Mouse (Mus musculus) heart, postnatal 4 days (tissue): Measurements from ENCODE around the gene Ndufa4l2. TPM values are rescaled to one million over a fixed set of nuclear protein-coding genes. Genes with fewer than 3 reads are reported as not detected.

Experiments used
- DNase-seq: peaks from one replicate; pipeline ENCODE4 v3.0.0; 2021
- total RNA-seq, 2 experiments: library from RNA; stranded (reverse); gene quantifications; 2 replicates each; pipeline ENCODE4 v1.2.3; 2021

The Ndufa4l2 gene
- total RNA-seq, 2 experiments from 2014 or later, result 34.2 to 34.9 TPM

- peak; percentile 72 for DNase-seq
Measured at GRCm38 (mm10) chr10:127526681-127527080, 11.9 kb downstream of the Ndufa4l2 start.

GRCm38 (mm10) chr10:127527481-127527880, 12.7 kb downstream of the Ndufa4l2 start:
- DNase-seq, result no peak

DNA sequence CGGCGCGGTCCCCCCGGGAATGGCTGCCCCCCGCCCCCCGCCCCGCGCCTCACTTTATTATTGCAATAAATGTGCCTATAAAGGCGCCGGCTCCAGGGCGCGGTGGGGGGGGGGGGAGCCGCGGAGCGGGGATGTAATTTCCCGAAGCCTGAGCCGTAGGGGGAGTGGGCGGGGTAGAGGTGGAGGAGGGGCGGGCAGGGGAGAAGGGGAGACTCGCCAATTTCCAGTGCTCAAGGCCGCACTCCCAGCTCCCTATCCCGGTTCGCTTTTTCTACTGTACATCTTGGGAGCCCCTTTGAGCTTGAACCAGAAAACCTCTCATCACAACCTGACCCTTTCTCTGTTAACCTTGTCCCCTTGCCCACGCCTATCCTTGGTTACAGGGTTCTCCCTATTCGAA, 16.2 kb downstream of the Ndufa4l2 start:
- no peak for DNase-seq

- no peak for DNase-seq
Measured at GRCm38 (mm10) chr10:127531548-127531947, 16.8 kb downstream of the Ndufa4l2 start.

DNA sequence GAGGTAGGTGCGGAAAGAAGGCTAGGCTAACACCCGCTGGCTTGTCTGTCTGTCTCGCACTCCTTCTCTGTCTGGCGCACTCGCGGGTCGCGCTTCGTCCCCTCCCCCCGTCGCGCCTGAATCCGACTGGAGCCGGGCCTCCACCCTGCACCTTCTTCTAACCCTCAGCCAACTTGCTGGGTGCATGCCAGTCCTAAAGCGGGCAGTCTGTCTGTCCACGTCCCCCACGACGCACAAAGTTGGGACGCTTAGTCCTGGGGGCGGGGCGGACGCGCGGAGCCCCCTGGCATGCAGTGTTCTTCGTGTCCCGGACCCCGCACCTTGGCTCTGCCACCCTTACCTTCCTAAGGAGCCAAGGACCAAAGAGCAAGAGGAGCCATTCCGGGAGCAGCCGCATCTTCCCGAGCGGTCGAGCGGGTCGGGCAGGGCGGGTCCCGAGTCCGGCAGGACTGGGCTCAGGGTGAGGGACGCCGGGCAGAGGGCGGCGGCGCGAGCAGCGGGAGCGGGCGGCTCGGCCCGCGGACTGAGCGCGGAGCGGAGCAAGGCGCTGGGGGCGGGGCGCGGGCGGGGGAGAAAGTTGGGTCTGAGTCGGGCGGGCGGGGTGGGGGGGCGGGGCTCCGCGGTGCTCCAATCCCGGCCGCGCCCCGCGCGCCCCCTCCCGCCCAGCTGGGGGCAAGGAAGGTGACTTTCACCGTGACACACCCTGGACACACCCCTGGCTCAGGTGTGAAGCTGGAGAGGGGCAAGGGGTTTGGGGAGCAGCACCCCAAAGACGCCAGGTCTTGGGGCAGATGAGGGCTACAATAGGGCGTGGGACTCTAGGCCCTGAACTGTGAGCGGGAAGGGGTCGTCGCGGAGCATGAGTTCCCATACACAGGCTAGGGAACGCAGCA, 19.5 kb downstream of the Ndufa4l2 start, which contains the start of gene Nxph4:
TSS of gene Nxph4 (minus strand) at position 524 of the 893 bp plus-strand sequence.
- DNase-seq, result peak; percentile 32

DNA sequence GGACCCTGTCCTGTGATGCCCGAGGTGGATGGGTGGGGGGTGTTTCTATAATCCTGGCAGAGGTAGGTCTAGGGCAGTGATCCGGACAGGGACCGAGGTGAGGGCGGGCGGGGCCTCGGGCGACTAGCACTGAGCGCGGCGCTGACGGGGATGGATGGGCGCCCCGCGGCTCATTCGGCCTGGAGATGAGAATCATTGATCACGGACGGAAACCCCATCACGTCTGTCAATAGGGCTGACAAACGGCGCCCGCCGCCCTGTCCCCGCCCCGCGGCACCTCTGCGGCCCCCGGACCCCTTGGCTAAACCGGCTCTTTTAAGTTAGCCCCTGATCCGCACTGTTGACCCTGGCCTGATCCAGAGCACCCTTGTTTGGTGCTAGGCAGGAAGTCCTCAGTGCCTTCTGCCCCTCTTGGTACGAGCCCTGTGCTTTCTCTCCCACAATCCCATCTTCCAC, 20.2 kb downstream of the Ndufa4l2 start:
- DNase-seq, result no peak

GRCm38 (mm10) chr10:127536586-127537314, 22.0 kb downstream of the Ndufa4l2 start:
- DNase-seq, result peak; percentile 54

- peak; percentile 89 for DNase-seq
Measured at GRCm38 (mm10) chr10:127537854-127538583, 23.3 kb downstream of the Ndufa4l2 start.

GRCm38 (mm10) chr10:127541510-127541909, 26.7 kb downstream of the Ndufa4l2 start:
- DNase-seq, result no peak

GRCm38 (mm10) chr10:127542084-127542483, 27.3 kb downstream of the Ndufa4l2 start:
- peak; percentile 42 for DNase-seq

GRCm38 (mm10) chr10:127542720-127543119, 28.0 kb downstream of the Ndufa4l2 start:
- no peak for DNase-seq

- DNase-seq, result no peak
Measured at GRCm38 (mm10) chr10:127543916-127544315, 29.1 kb downstream of the Ndufa4l2 start.

DNA sequence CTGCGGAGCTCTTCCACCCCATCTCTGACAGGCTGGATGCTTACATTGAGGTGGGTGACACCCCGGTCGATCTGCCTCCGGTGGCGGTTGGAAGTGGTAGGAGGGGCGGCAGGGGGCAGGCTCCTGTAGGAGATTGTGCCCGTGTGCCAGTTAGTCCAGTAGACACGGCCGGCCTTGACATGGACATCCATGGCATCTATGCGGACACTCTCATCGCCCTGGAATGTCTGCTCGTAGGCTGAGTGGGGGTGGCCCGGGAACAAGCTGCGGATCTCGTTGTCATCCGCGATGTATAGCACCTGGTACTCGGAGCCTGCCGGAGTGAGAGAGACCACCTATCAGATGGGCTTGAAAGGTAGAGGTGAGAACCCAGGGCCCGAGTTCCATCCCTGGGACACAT, 29.6 kb downstream of the Ndufa4l2 start:
- no peak for DNase-seq

- no peak for DNase-seq
Measured at GRCm38 (mm10) chr10:127546505-127546904, 31.7 kb downstream of the Ndufa4l2 start.

DNA sequence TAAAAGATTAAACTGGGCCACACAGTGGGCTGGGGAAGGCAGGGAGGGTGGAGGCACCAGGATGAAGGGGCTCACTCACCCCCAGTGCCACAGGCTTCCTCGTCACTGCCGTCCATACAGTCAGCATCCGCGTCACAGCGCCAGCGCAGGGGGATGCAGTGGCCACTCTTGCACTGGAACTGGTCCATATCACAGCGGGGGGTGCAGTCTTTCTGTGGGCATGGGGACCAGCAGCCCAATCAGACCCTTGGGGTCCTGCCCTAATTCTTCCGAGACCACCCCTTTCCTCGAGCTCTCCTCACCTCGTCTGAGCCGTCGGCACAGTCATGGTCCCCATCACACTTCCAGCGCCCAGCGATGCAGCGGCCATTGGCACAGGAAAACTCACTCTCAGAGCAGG, 33.5 kb downstream of the Ndufa4l2 start:
- no peak for DNase-seq

DNA sequence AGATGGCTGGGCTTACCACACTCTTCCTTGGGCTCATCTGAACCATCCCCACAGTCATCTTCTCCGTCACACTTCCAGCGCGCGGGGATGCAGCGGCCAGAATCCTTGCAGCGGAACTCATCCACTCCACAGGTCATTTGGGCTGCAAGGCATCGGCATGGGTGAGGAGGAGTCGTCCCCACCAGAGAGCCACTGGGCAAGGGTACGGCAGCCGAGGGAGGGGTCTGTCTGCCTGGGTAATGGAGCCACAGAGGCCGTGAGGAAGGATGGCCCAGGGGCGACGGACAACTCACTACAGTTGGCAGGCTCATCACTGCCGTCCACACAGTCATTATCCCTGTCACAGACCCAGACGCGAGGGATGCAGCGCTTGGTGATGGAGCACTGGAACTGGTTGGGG, 35.1 kb downstream of the Ndufa4l2 start:
- DNase-seq, result no peak

GRCm38 (mm10) chr10:127555703-127556102, 40.9 kb downstream of the Ndufa4l2 start:
- DNase-seq, result peak; percentile 45

DNA sequence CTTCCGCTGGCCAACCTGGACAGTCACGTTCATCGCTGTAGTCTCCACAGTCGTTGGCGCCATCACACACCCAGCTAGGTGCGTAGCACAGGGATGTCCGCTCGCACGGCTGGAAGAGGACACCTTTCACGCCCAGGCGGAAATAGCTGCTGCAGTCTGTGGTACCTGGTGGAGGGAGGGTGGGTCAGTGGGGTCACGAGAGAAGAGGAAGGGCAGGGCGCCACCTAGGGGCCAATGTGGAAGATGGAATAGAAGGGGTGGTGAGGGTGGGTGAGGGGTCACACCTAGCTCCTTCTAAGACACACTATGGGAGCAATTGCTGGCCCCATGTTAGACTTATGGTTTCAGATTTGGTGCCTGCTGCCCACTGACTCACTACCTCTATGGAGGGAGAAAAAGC, 42.6 kb downstream of the Ndufa4l2 start:
- DNase-seq, result no peak

DNA sequence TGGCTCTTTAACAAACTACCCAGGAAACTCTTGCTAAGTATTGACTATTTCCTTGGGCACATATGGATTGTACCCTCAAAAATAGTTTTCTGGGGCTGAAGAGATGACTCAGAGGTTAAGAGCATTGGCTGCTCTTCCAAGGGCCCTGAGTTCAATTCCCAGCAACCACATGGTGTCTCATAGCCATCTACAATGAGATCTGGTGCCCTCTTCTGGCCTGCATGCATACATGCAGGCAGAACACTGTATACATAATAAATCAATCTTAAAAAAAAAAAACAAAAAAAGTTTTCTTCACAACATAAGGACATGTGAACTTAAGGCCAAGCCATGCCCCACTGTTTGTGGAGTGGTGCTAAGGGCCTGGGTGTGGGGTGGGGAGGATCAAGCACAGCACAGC, 46.4 kb downstream of the Ndufa4l2 start:
- DNase-seq, result no peak

DNA sequence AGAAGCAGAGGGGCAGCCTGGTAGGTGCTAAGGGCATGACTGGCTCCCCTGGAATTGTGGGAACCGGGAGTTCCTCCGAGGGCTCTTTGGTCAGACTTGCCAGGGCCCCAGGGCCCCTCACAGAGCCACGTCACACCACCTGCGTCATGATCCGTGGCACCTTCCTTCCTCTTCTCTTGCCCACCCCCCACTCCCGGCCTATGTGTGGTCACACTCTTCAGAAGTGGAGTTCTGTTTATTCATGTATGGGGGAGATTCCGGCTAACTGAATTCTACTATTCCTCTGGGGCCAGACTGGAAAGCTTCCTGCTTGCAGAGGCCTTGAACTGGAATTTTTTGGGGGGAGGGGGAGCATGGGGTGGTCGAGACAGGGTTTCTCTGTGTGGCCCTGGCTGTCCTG, 49.1 kb downstream of the Ndufa4l2 start:
- DNase-seq, result no peak

- peak; percentile 50 for DNase-seq
Measured at GRCm38 (mm10) chr10:127564301-127564700, 49.5 kb downstream of the Ndufa4l2 start.
